Mouse (Mus musculus) hindbrain, embryonic 11.5 days (tissue): Measurements from ENCODE around the gene Kalrn. TPM values are rescaled to one million over a fixed set of nuclear protein-coding genes. Genes with fewer than 3 reads are reported as not detected.

Experiments used
- ATAC-seq: fragments of 200-750 bp; cut with Nextera tagmentation; 2 replicates; pipeline ENCODE4 v1.8.0; 2017; ENCODE audit warnings: mild to moderate bottlenecking, moderate TSS enrichment, moderate library complexity; ENCODE audit not compliant: low FRiP score
- DNase-seq: peaks from one replicate; pipeline ENCODE4 v3.0.0-alpha.2; 2015; ENCODE audit warnings: low spot score
- H3K27ac ChIP-seq: fragments of 300-500 bp; sonication (generic); 2 replicates; pipeline ENCODE4 v1.5.1; 2014; ENCODE audit warnings: mild to moderate bottlenecking, low read depth, low read length
- H3K27me3 ChIP-seq: fragments of 300-500 bp; sonication (generic); 2 replicates; pipeline ENCODE4 v1.6.1; 2014; ENCODE audit warnings: mild to moderate bottlenecking, low read length, moderate library complexity, mixed read lengths; ENCODE audit not compliant: control insufficient read depth, insufficient read depth
- H3K36me3 ChIP-seq: fragments of 300-500 bp; sonication (generic); 2 replicates; pipeline ENCODE4 v1.6.1; 2014; ENCODE audit warnings: mild to moderate bottlenecking, low read length, moderate library complexity, mixed read lengths; ENCODE audit not compliant: control insufficient read depth, insufficient read depth
- H3K4me1 ChIP-seq: fragments of 300-500 bp; sonication (generic); replicated peaks from 2 replicates; pipeline ENCODE4 v1.6.1; 2014; ENCODE audit warnings: low read length, mixed read lengths; ENCODE audit not compliant: control insufficient read depth, insufficient read depth
- H3K4me2 ChIP-seq: fragments of 300-500 bp; sonication (generic); replicated peaks from 2 replicates; pipeline ENCODE4 v1.6.1; 2014; ENCODE audit warnings: mild to moderate bottlenecking, low read depth, low read length
- H3K4me3 ChIP-seq: fragments of 300-500 bp; sonication (generic); 2 replicates; pipeline ENCODE4 v1.5.1; 2014; ENCODE audit warnings: low read depth, low read length
- H3K9ac ChIP-seq: fragments of 300-500 bp; sonication (generic); 2 replicates; pipeline ENCODE4 v1.6.1; 2014; ENCODE audit warnings: low read depth, low read length
- H3K9me3 ChIP-seq: fragments of 300-500 bp; sonication (generic); 2 replicates; pipeline ENCODE4 v1.6.1; 2016; ENCODE audit warnings: low read length; ENCODE audit not compliant: control insufficient read depth
- WGBS: fragments of 180-500 bp; shearing (Covaris S2); extraction: QIAGEN DNeasy Blood & Tissue Kit; methylation state at CpG from one replicate; pipeline ENCODE4 v1.1.7; 2014; 5-methylcytosine and 5-hydroxymethylcytosine counted together
- polyA plus RNA-seq: library from polyadenylated mRNA; unstranded; fragments of >200 nt; fragmentation: Nextera tagmentation; extraction: Ambion mirVana; gene quantifications from 2 replicates; pipeline ENCODE4 v1.2.1, GENCODE M21; 2014

Kalrn gene
- polyA plus RNA-seq, 1 experiment from 2014 or later: 25.6 TPM

GRCm38 (mm10) chr16:34323496-34323895 is 249.8 kb downstream of the Kalrn start:
- H3K4me1 ChIP-seq: no peaks in the 10 kb centered on the region
- whole genome bisulfite sequencing: 92% methylated on average over 1 of the region's 1 CpGs
- DNase-seq: no peak

GRCm38 (mm10) chr16:34322546-34322945 is 250.8 kb downstream of the Kalrn start:
- H3K9me3 ChIP-seq: no peaks in the 10 kb centered on the region
- DNase-seq (peak; percentile 81), ATAC-seq (peak; percentile 80)
- H3K4me2 ChIP-seq: no peak overlapping the region
- no peaks in the 10 kb centered on the region for H3K27me3 ChIP-seq
- 32% methylated on average over 4 of the region's 4 CpGs for WGBS
- H3K36me3 ChIP-seq: no peaks in the 10 kb centered on the region
- no peaks in the 10 kb centered on the region for H3K4me1 ChIP-seq
- no peak overlapping the region for H3K4me3 ChIP-seq
- no peak overlapping the region for H3K9ac ChIP-seq
- H3K27ac ChIP-seq: no peak overlapping the region

More at GRCm38 (mm10) chr16:34323496-34323895, 249.8 kb downstream of the Kalrn start:
- H3K27me3 ChIP-seq: no peaks in the 10 kb centered on the region
- H3K27ac ChIP-seq: no peak overlapping the region
- H3K4me2 ChIP-seq: no peak overlapping the region
- H3K4me3 ChIP-seq: no peak overlapping the region
- no peak for ATAC-seq
- no peaks in the 10 kb centered on the region for H3K36me3 ChIP-seq
- no peaks in the 10 kb centered on the region for H3K9me3 ChIP-seq
- H3K9ac ChIP-seq: no peak overlapping the region

GRCm38 (mm10) chr16:34321066-34321790 is 252.1 kb downstream of the Kalrn start:
- no peak for DNase-seq

GRCm38 (mm10) chr16:34320023-34320800 is 253.1 kb downstream of the Kalrn start:
- 84% methylated on average over 11 of the region's 11 CpGs for WGBS
- DNase-seq: no peak

More at GRCm38 (mm10) chr16:34321066-34321790, 252.1 kb downstream of the Kalrn start:
- Histone ChIP-seq H3K4me1 (no peaks in the 10 kb centered on the region), H3K27ac (no peak overlapping the region), H3K27me3 (no peaks in the 10 kb centered on the region), H3K9ac (no peak overlapping the region), H3K4me3 (no peak overlapping the region), H3K9me3 (no peaks in the 10 kb centered on the region), H3K36me3 (no peaks in the 10 kb centered on the region), H3K4me2 (no peak overlapping the region)
- ATAC-seq: no peak
- 91% methylated on average over 4 of the region's 4 CpGs for WGBS

GRCm38 (mm10) chr16:34317110-34317509 is 256.2 kb downstream of the Kalrn start:
- ATAC-seq (no peak), DNase-seq (no peak)
- Histone ChIP-seq H3K4me1 (no peaks in the 10 kb centered on the region), H3K36me3 (0 out of 2 replicates have a peak, but pooled peaks cover 2% of the 10 kb centered on the region), H3K27ac (no peak overlapping the region), H3K4me3 (no peak overlapping the region), H3K9ac (no peak overlapping the region), H3K27me3 (no peaks in the 10 kb centered on the region), H3K4me2 (no peak overlapping the region), H3K9me3 (no peaks in the 10 kb centered on the region)
- WGBS: 26% methylated on average over 3 of the region's 3 CpGs

More at GRCm38 (mm10) chr16:34320023-34320800, 253.1 kb downstream of the Kalrn start:
- Histone ChIP-seq H3K4me1 (no peaks in the 10 kb centered on the region), H3K4me3 (no peak overlapping the region), H3K27ac (no peak overlapping the region), H3K9ac (no peak overlapping the region), H3K27me3 (no peaks in the 10 kb centered on the region), H3K36me3 (no peaks in the 10 kb centered on the region), H3K9me3 (no peaks in the 10 kb centered on the region), H3K4me2 (no peak overlapping the region)
- ATAC-seq: no peak

- Histone ChIP-seq H3K36me3 (0 out of 2 replicates have a peak, but pooled peaks cover 2% of the 10 kb centered on the region), H3K27me3 (no peaks in the 10 kb centered on the region), H3K4me3 (no peak overlapping the region), H3K27ac (no peak overlapping the region), H3K9me3 (no peaks in the 10 kb centered on the region), H3K9ac (no peak overlapping the region), H3K4me1 (no peaks in the 10 kb centered on the region), H3K4me2 (no peak overlapping the region)
- DNase-seq (peak; percentile 68), ATAC-seq (peak; percentile 78)
- 52% methylated on average over 10 of the region's 10 CpGs for WGBS
Measured at GRCm38 (mm10) chr16:34316253-34316652, 257.1 kb downstream of the Kalrn start.

- Histone ChIP-seq H3K4me3 (no peak overlapping the region), H3K36me3 (0 out of 2 replicates have a peak, but pooled peaks cover 2% of the 10 kb centered on the region), H3K4me2 (no peak overlapping the region), H3K9ac (no peak overlapping the region), H3K27ac (no peak overlapping the region), H3K9me3 (no peaks in the 10 kb centered on the region), H3K27me3 (no peaks in the 10 kb centered on the region), H3K4me1 (no peaks in the 10 kb centered on the region)
- 87% methylated on average over 10 of the region's 10 CpGs for WGBS
- ATAC-seq (no peak), DNase-seq (no peak)
Measured at GRCm38 (mm10) chr16:34314071-34314470, 259.3 kb downstream of the Kalrn start.

GRCm38 (mm10) chr16:34311577-34311976 is 261.8 kb downstream of the Kalrn start:
- no peak overlapping the region for H3K4me3 ChIP-seq
- WGBS: 88% methylated on average over 1 of the region's 1 CpGs
- H3K9ac ChIP-seq: no peak overlapping the region
- no peak for ATAC-seq
- H3K36me3 ChIP-seq: 0 out of 2 replicates have a peak, but pooled peaks cover 2% of the 10 kb centered on the region
- H3K27me3 ChIP-seq: no peaks in the 10 kb centered on the region
- no peak overlapping the region for H3K27ac ChIP-seq
- DNase-seq: no peak
- no peak overlapping the region for H3K4me2 ChIP-seq
- H3K9me3 ChIP-seq: no peaks in the 10 kb centered on the region
- H3K4me1 ChIP-seq: no peaks in the 10 kb centered on the region
